Mouse (Mus musculus) liver, embryonic 15.5 days (tissue): ENCODE data around the gene Krtap14. TPM values are rescaled to one million over a fixed set of nuclear protein-coding genes. Genes with fewer than 3 reads are reported as not detected.

ENCODE experiments used
- ATAC-seq: fragments of 200-750 bp; cut with Nextera tagmentation; 2 replicates; pipeline ENCODE4 v1.8.0; 2017; ENCODE audit warnings: moderate number of reproducible peaks, mild to moderate bottlenecking, moderate library complexity; ENCODE audit not compliant: insufficient read depth
- H3K27ac ChIP-seq: fragments of 300-500 bp; sonication (generic); replicated peaks from 2 replicates; pipeline ENCODE4 v1.5.1; 2015; ENCODE audit warnings: mild to moderate bottlenecking, inconsistent platforms
- H3K27me3 ChIP-seq: fragments of 300-500 bp; sonication (generic); 2 replicates; pipeline ENCODE4 v1.6.1; 2015; ENCODE audit warnings: mild to moderate bottlenecking, inconsistent platforms
- H3K36me3 ChIP-seq: fragments of 300-500 bp; sonication (generic); replicated peaks from 2 replicates; pipeline ENCODE4 v1.6.1; 2015; ENCODE audit warnings: moderate library complexity, mild to moderate bottlenecking, inconsistent platforms
- H3K4me1 ChIP-seq: fragments of 300-500 bp; sonication (generic); replicated peaks from 2 replicates; pipeline ENCODE4 v1.6.1; 2015; ENCODE audit warnings: inconsistent platforms
- H3K4me2 ChIP-seq: fragments of 300-500 bp; sonication (generic); 2 replicates; pipeline ENCODE4 v1.6.1; 2015; ENCODE audit warnings: moderate library complexity, mild to moderate bottlenecking, inconsistent platforms
- H3K4me3 ChIP-seq: fragments of 300-500 bp; sonication (generic); replicated peaks from 2 replicates; pipeline ENCODE4 v1.5.1; 2015; ENCODE audit warnings: mild to moderate bottlenecking, inconsistent platforms
- H3K9ac ChIP-seq: fragments of 300-500 bp; sonication (generic); 2 replicates; pipeline ENCODE4 v1.6.1; 2015; ENCODE audit warnings: moderate library complexity, mild to moderate bottlenecking, inconsistent platforms
- H3K9me3 ChIP-seq: fragments of 300-500 bp; sonication (generic); replicated peaks from 2 replicates; pipeline ENCODE4 v1.6.1; 2016; ENCODE audit warnings: inconsistent platforms
- WGBS: fragments of 180-500 bp; shearing (Covaris S2); methylation state at CpG from one replicate; pipeline ENCODE4 v1.1.7; 2015; ENCODE audit warnings: mixed read lengths; ENCODE audit not compliant: insufficient replicate concordance; 5-methylcytosine and 5-hydroxymethylcytosine counted together
- polyA plus RNA-seq: library from polyadenylated mRNA; unstranded; fragments of >200 nt; fragmentation: Nextera tagmentation; extraction: Ambion mirVana; gene quantifications from 2 replicates; pipeline ENCODE4 v1.2.1, GENCODE M21; 2015

Gene Krtap14
- polyA plus RNA-seq, result not detected in 2 replicates

GRCm38 (mm10) chr16:88826095-88826652 lies at the start of gene Krtap14:
Gene Krtap14 (minus strand): TSS chr16:88826145.
- H3K4me2 ChIP-seq, result no peak within 1 kb of the TSS
- no peak within 1 kb of the TSS for H3K27ac ChIP-seq
- no peaks in the 10 kb centered on the region for H3K27me3 ChIP-seq
- H3K36me3 ChIP-seq, result no peaks in the 10 kb centered on the region
- no peaks in the 10 kb centered on the region for H3K9me3 ChIP-seq
- WGBS, result 70% methylated on average over 9 of the region's 9 CpGs
- H3K4me1 ChIP-seq, result no peaks in the 10 kb centered on the region
- no peak within 1 kb of the TSS for H3K4me3 ChIP-seq
- no peak for ATAC-seq
- H3K9ac ChIP-seq, result no peak within 1 kb of the TSS

GRCm38 (mm10) chr16:88874169-88874568 lies 48.2 kb upstream of the Krtap14 start, which contains the start of gene Krtap19-2:
Gene Krtap19-2 (minus strand): TSS chr16:88874269.
- H3K9ac ChIP-seq, result no peak within 1 kb of the TSS
- H3K4me2 ChIP-seq, result no peak within 1 kb of the TSS
- H3K4me1 ChIP-seq, result no peaks in the 10 kb centered on the region
- no peak within 1 kb of the TSS for H3K4me3 ChIP-seq
- 89% methylated on average over 3 of the region's 3 CpGs for WGBS
- no peak for ATAC-seq
- H3K36me3 ChIP-seq, result no peaks in the 10 kb centered on the region
- no peaks in the 10 kb centered on the region for H3K9me3 ChIP-seq
- H3K27me3 ChIP-seq, result no peaks in the 10 kb centered on the region
- no peak within 1 kb of the TSS for H3K27ac ChIP-seq

GRCm38 (mm10) chr16:88869311-88869710 lies 43.4 kb upstream of the Krtap14 start, which contains the start of gene Krtap19-1:
Gene Krtap19-1 (minus strand): TSS chr16:88869411.
- H3K9ac ChIP-seq, result no peak within 1 kb of the TSS
- no peaks in the 10 kb centered on the region for H3K36me3 ChIP-seq
- H3K27ac ChIP-seq, result no peak within 1 kb of the TSS
- no peaks in the 10 kb centered on the region for H3K9me3 ChIP-seq
- no peak within 1 kb of the TSS for H3K4me2 ChIP-seq
- H3K4me1 ChIP-seq, result no peaks in the 10 kb centered on the region
- 71% methylated on average over 6 of the region's 6 CpGs for WGBS
- no peak for ATAC-seq
- H3K27me3 ChIP-seq, result no peaks in the 10 kb centered on the region
- no peak within 1 kb of the TSS for H3K4me3 ChIP-seq

GRCm38 (mm10) chr16:88864887-88865407 lies 39.0 kb upstream of the Krtap14 start:
- ATAC-seq, result no peak
- H3K9ac ChIP-seq, result no peak overlapping the region
- no peak overlapping the region for H3K4me2 ChIP-seq
- H3K27ac ChIP-seq, result no peak overlapping the region
- H3K9me3 ChIP-seq, result no peaks in the 10 kb centered on the region
- no peak overlapping the region for H3K4me3 ChIP-seq
- no peaks in the 10 kb centered on the region for H3K4me1 ChIP-seq
- no peaks in the 10 kb centered on the region for H3K36me3 ChIP-seq
- H3K27me3 ChIP-seq, result no peaks in the 10 kb centered on the region
- 61% methylated on average over 4 of the region's 4 CpGs for WGBS

GRCm38 (mm10) chr16:88851450-88851849 lies 25.5 kb upstream of the Krtap14 start:
- Histone ChIP-seq H3K4me1 (no peaks in the 10 kb centered on the region), H3K36me3 (no peaks in the 10 kb centered on the region), H3K4me3 (no peak overlapping the region), H3K9me3 (0 out of 2 replicates have a peak, but pooled peaks cover 2% of the 10 kb centered on the region), H3K4me2 (no peak overlapping the region), H3K9ac (no peak overlapping the region), H3K27me3 (no peaks in the 10 kb centered on the region), H3K27ac (no peak overlapping the region)
- ATAC-seq, result no peak
- 9% methylated on average over 5 of the region's 5 CpGs for WGBS

GRCm38 (mm10) chr16:88848558-88848957 lies 22.6 kb upstream of the Krtap14 start:
- Histone ChIP-seq H3K4me3 (no peak overlapping the region), H3K27ac (no peak overlapping the region), H3K4me2 (no peak overlapping the region), H3K27me3 (no peaks in the 10 kb centered on the region), H3K36me3 (no peaks in the 10 kb centered on the region), H3K9me3 (no peaks in the 10 kb centered on the region), H3K4me1 (no peaks in the 10 kb centered on the region), H3K9ac (no peak overlapping the region)
- ATAC-seq, result no peak
- WGBS, result 51% methylated on average over 4 of the region's 4 CpGs

- H3K27ac ChIP-seq, result no peak overlapping the region
- no peak overlapping the region for H3K4me2 ChIP-seq
- no peak overlapping the region for H3K9ac ChIP-seq
- no peak overlapping the region for H3K4me3 ChIP-seq
- 69% methylated on average over 1 of the region's 1 CpGs for WGBS
- ATAC-seq, result no peak
- no peaks in the 10 kb centered on the region for H3K9me3 ChIP-seq
- no peaks in the 10 kb centered on the region for H3K27me3 ChIP-seq
- H3K4me1 ChIP-seq, result no peaks in the 10 kb centered on the region
- no peaks in the 10 kb centered on the region for H3K36me3 ChIP-seq
These were observed 21.4 kb upstream of the Krtap14 start for GRCm38 (mm10) chr16:88847363-88847762.

- H3K9me3 ChIP-seq, result no peaks in the 10 kb centered on the region
- WGBS, result 57% methylated on average over 3 of the region's 3 CpGs
- H3K9ac ChIP-seq, result no peak overlapping the region
- H3K36me3 ChIP-seq, result no peaks in the 10 kb centered on the region
- H3K4me1 ChIP-seq, result no peaks in the 10 kb centered on the region
- ATAC-seq, result no peak
- H3K4me2 ChIP-seq, result no peak overlapping the region
- H3K27me3 ChIP-seq, result no peaks in the 10 kb centered on the region
- H3K27ac ChIP-seq, result no peak overlapping the region
- H3K4me3 ChIP-seq, result no peak overlapping the region
These were observed 1.0 kb upstream of the Krtap14 start for GRCm38 (mm10) chr16:88826978-88827377.

GRCm38 (mm10) chr16:88823736-88824135 lies 2.2 kb downstream of the Krtap14 start:
- 66% methylated on average over 3 of the region's 3 CpGs for WGBS
- no peak overlapping the region for H3K9ac ChIP-seq
- no peaks in the 10 kb centered on the region for H3K9me3 ChIP-seq
- H3K36me3 ChIP-seq, result no peaks in the 10 kb centered on the region
- no peak overlapping the region for H3K27ac ChIP-seq
- no peaks in the 10 kb centered on the region for H3K27me3 ChIP-seq
- no peak for ATAC-seq
- no peaks in the 10 kb centered on the region for H3K4me1 ChIP-seq
- no peak overlapping the region for H3K4me3 ChIP-seq
- H3K4me2 ChIP-seq, result no peak overlapping the region

- WGBS, result 61% methylated on average over 3 of the region's 3 CpGs
- Histone ChIP-seq H3K4me3 (no peak within 1 kb of the TSS), H3K4me1 (no peaks in the 10 kb centered on the region), H3K9me3 (no peaks in the 10 kb centered on the region), H3K36me3 (no peaks in the 10 kb centered on the region), H3K4me2 (no peak within 1 kb of the TSS), H3K27ac (no peak within 1 kb of the TSS), H3K27me3 (no peaks in the 10 kb centered on the region), H3K9ac (no peak within 1 kb of the TSS)
- no peak for ATAC-seq
These were observed 5.9 kb downstream of the Krtap14 start, which contains the start of gene Krtap15 for GRCm38 (mm10) chr16:88820066-88820465. Gene Krtap15 (plus strand): TSS chr16:88820215.

- Histone ChIP-seq H3K27me3 (no peaks in the 10 kb centered on the region), H3K9ac (no peak within 1 kb of the TSS), H3K36me3 (no peaks in the 10 kb centered on the region), H3K4me2 (no peak within 1 kb of the TSS), H3K4me3 (no peak within 1 kb of the TSS), H3K4me1 (no peaks in the 10 kb centered on the region), H3K9me3 (no peaks in the 10 kb centered on the region), H3K27ac (no peak within 1 kb of the TSS)
- WGBS, result 52% methylated on average over 2 of the region's 2 CpGs
- ATAC-seq, result no peak
These were observed 14.1 kb downstream of the Krtap14 start, which contains the start of gene Gm20741 for GRCm38 (mm10) chr16:88811827-88812226. Gene Gm20741 (minus strand): TSS chr16:88812220.

GRCm38 (mm10) chr16:88786786-88787185 lies 39.2 kb downstream of the Krtap14 start:
- Histone ChIP-seq H3K9ac (no peak overlapping the region), H3K9me3 (no peaks in the 10 kb centered on the region), H3K27ac (no peak overlapping the region), H3K4me3 (no peak overlapping the region), H3K27me3 (no peaks in the 10 kb centered on the region), H3K4me2 (no peak overlapping the region), H3K4me1 (no peaks in the 10 kb centered on the region), H3K36me3 (no peaks in the 10 kb centered on the region)
- ATAC-seq, result no peak
- 55% methylated on average over 2 of the region's 2 CpGs for WGBS
